Mouse (Mus musculus): ENCODE results near the gene Vsx1.

Vsx1 gene

GRCm38 (mm10) chr2:150689223-150689800, at the start of gene Vsx1:
Gene Vsx1, minus strand, starts transcription at chr2:150689360.
- ATAC-seq (ENCODE audit: low TSS enrichment), result no peak

GRCm38 (mm10) chr2:150737881-150738280, 48.7 kb upstream of the Vsx1 start:
- no peak for ATAC-seq (ENCODE audit: low TSS enrichment)

GRCm38 (mm10) chr2:150735756-150736576, 46.8 kb upstream of the Vsx1 start:
- ATAC-seq (ENCODE audit: low TSS enrichment), result no peak

- ATAC-seq (ENCODE audit: low TSS enrichment), result no peak
Observed at GRCm38 (mm10) chr2:150712167-150712674, 23.1 kb upstream of the Vsx1 start.

- ATAC-seq (ENCODE audit: low TSS enrichment), result no peak
Observed at GRCm38 (mm10) chr2:150691481-150692170, 2.5 kb upstream of the Vsx1 start.

GRCm38 (mm10) chr2:150690216-150690615, 1.1 kb upstream of the Vsx1 start:
- no peak for ATAC-seq (ENCODE audit: low TSS enrichment)

- no peak for ATAC-seq (ENCODE audit: low TSS enrichment)
Observed at GRCm38 (mm10) chr2:150688541-150689186, 496 bp downstream of the Vsx1 start.

GRCm38 (mm10) chr2:150687871-150688540, 1.2 kb downstream of the Vsx1 start:
- no peak for ATAC-seq (ENCODE audit: low TSS enrichment)

GRCm38 (mm10) chr2:150685389-150685788, 3.8 kb downstream of the Vsx1 start:
- no peak for ATAC-seq (ENCODE audit: low TSS enrichment)

- no peak for ATAC-seq (ENCODE audit: low TSS enrichment)
Observed at GRCm38 (mm10) chr2:150684451-150684850, 4.7 kb downstream of the Vsx1 start.

GRCm38 (mm10) chr2:150681581-150681980, 7.6 kb downstream of the Vsx1 start:
- no peak for ATAC-seq (ENCODE audit: low TSS enrichment)

- ATAC-seq (ENCODE audit: low TSS enrichment), result peak; percentile 67; the same call in 1 of the 2 replicates
Observed at GRCm38 (mm10) chr2:150678392-150678791, 10.8 kb downstream of the Vsx1 start.

- ATAC-seq (ENCODE audit: low TSS enrichment), result no peak
Observed at GRCm38 (mm10) chr2:150675525-150675924, 13.6 kb downstream of the Vsx1 start.

- ATAC-seq (ENCODE audit: low TSS enrichment), result peak; percentile 72
Observed at GRCm38 (mm10) chr2:150674900-150675299, 14.3 kb downstream of the Vsx1 start.

GRCm38 (mm10) chr2:150673929-150674328, 15.2 kb downstream of the Vsx1 start:
- no peak for ATAC-seq (ENCODE audit: low TSS enrichment)

- peak; percentile 64 for ATAC-seq (ENCODE audit: low TSS enrichment)
Observed at GRCm38 (mm10) chr2:150671609-150672290, 17.4 kb downstream of the Vsx1 start.

GRCm38 (mm10) chr2:150670926-150671325, 18.2 kb downstream of the Vsx1 start:
- no peak for ATAC-seq (ENCODE audit: low TSS enrichment)

GRCm38 (mm10) chr2:150669454-150670045, 19.6 kb downstream of the Vsx1 start:
- no peak for ATAC-seq (ENCODE audit: low TSS enrichment)

- ATAC-seq (ENCODE audit: low TSS enrichment), result no peak
Observed at GRCm38 (mm10) chr2:150668956-150669355, 20.2 kb downstream of the Vsx1 start.

All from frontal cortex, adult (tissue).